Mouse (Mus musculus) stomach, postnatal 0 days (tissue): Measurements from ENCODE around the gene Synm. TPM values are rescaled to one million over a fixed set of nuclear protein-coding genes. Genes with fewer than 3 reads are reported as not detected.

ENCODE experiments used
- ATAC-seq: fragments of 200-750 bp; cut with Nextera tagmentation; 2 replicates; pipeline ENCODE4 v1.8.0; 2017; ENCODE audit not compliant: low FRiP score, low TSS enrichment
- DNase-seq: peaks from one replicate; pipeline ENCODE4 v3.0.0-alpha.2; 2016; ENCODE audit warnings: low spot score
- H3K27ac ChIP-seq: fragments of 300-500 bp; sonication (generic); replicated peaks from 2 replicates; pipeline ENCODE4 v1.5.1; 2014; ENCODE audit warnings: mild to moderate bottlenecking, control low read depth
- H3K27me3 ChIP-seq: fragments of 300-500 bp; sonication (generic); 2 replicates; pipeline ENCODE4 v1.6.1; 2014; ENCODE audit warnings: low read length; ENCODE audit not compliant: control insufficient read depth, insufficient read depth
- H3K36me3 ChIP-seq: fragments of 300-500 bp; sonication (generic); 2 replicates; pipeline ENCODE4 v1.6.1; 2014; ENCODE audit warnings: low read length, mixed read lengths; ENCODE audit not compliant: control insufficient read depth, insufficient read depth
- H3K4me1 ChIP-seq: fragments of 300-500 bp; sonication (generic); replicated peaks from 2 replicates; pipeline ENCODE4 v1.6.1; 2014; ENCODE audit warnings: antibody characterized with exemption; ENCODE audit not compliant: control insufficient read depth, insufficient read depth
- H3K4me2 ChIP-seq: fragments of 300-500 bp; sonication (generic); replicated peaks from 2 replicates; pipeline ENCODE4 v1.6.1; 2014; ENCODE audit warnings: low read depth, mild to moderate bottlenecking, control low read depth, moderate library complexity
- H3K4me3 ChIP-seq: fragments of 300-500 bp; sonication (generic); 2 replicates; pipeline ENCODE4 v1.5.1; 2014; ENCODE audit warnings: low read depth, low read length, control low read depth
- H3K9ac ChIP-seq: fragments of 300-500 bp; sonication (generic); 2 replicates; pipeline ENCODE4 v1.6.1; 2014; ENCODE audit warnings: mild to moderate bottlenecking, low read length, control low read depth, mixed read lengths
- H3K9me3 ChIP-seq: fragments of 300-500 bp; sonication (generic); 2 replicates; pipeline ENCODE4 v1.6.1; 2016; ENCODE audit warnings: low read length; ENCODE audit not compliant: control insufficient read depth
- CTCF ChIP-seq: IDR thresholded peaks from 2 replicates; pipeline ENCODE4 v1.5.1; 2016; ENCODE audit warnings: antibody characterized with exemption, low read depth, mild to moderate bottlenecking, moderate library complexity
- EP300 ChIP-seq: optimal IDR thresholded peaks from 2 replicates; pipeline ENCODE3; 2016; ENCODE audit warnings: antibody characterized with exemption
- WGBS: fragments of 180-500 bp; shearing (Covaris S2); extraction: QIAGEN DNeasy Blood & Tissue Kit; methylation state at CpG from one replicate; pipeline ENCODE4 v1.1.7; 2014; 5-methylcytosine and 5-hydroxymethylcytosine counted together
- microRNA-seq: library from miRNA; unstranded; fragments of <30 nt; microRNA quantifications from one replicate; pipeline ENCODE4, GENCODE M21; 2016
- polyA plus RNA-seq: library from polyadenylated mRNA; unstranded; fragments of >200 nt; fragmentation: Nextera tagmentation; extraction: Ambion mirVana; gene quantifications from 2 replicates; pipeline ENCODE4 v1.2.1, GENCODE M21; 2015

Gene Synm
- polyA plus RNA-seq, 1 experiment from 2014 or later = 17.1 TPM

DNA sequence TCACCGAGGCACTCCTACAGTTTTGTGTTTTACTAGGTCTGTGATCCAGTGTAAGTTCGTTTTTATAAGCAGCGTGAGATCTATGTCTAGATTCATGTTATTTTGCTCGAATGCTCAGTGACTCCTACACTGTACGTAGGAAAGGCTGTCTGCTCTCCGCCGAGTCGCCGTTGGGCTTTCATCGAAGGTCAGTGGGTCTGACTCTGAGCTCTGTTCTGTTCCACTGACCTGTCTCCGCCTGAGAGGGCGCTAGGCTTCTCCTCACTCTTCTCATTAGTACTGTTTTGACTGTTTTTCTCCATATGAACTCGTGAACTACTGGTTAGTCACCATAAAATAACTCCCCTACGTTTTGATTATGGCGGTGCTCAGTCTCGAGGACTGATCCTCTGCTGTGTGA lies 76.5 kb downstream of the Synm start:
- 84% methylated on average over 16 of the region's 16 CpGs for WGBS
- H3K4me2 ChIP-seq = no peak overlapping the region
- H3K27me3 ChIP-seq = no peaks in the 10 kb centered on the region
- H3K9me3 ChIP-seq = 0 out of 2 replicates have a peak, but pooled peaks cover 3% of the 10 kb centered on the region
- no peaks in the 10 kb centered on the region; the same call in 1 of the 2 replicates for H3K36me3 ChIP-seq
- H3K4me1 ChIP-seq = no peaks in the 10 kb centered on the region
- TF ChIP-seq CTCF = 0 out of 2 replicates have a peak, but pooled peaks have one; percentile 12
- no peak for TF ChIP-seq EP300
- H3K4me3 ChIP-seq = no peak overlapping the region
- no peak overlapping the region for H3K9ac ChIP-seq
- no peak overlapping the region for H3K27ac ChIP-seq
- ATAC-seq = no peak
- DNase-seq = no peak

DNA sequence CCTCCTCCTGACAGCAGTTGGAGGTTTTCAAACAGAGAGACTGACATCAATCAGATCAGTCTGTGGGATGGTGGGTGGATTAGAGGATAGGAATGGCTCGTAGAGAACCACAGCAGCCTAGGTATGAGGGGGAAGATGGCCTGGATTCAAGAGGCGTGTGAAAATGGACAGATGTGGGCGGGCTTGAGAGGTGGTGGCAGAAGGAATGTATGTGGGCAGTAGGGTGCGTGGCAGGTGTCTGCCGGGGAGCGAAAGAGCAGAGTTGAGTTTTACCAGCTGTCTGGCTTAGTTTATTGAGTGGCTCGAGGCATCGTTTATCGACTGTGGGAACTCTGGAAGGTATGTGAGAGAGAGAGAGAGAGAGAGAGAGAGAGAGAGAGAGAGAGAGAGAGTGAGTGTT lies 78.5 kb downstream of the Synm start:
- Histone ChIP-seq H3K27ac (no peak overlapping the region), H3K4me3 (no peak overlapping the region), H3K9ac (no peak overlapping the region), H3K4me1 (no peaks in the 10 kb centered on the region), H3K36me3 (no peaks in the 10 kb centered on the region; the same call in 1 of the 2 replicates), H3K9me3 (0 out of 2 replicates have a peak, but pooled peaks cover 3% of the 10 kb centered on the region), H3K4me2 (no peak overlapping the region), H3K27me3 (no peaks in the 10 kb centered on the region)
- 58% methylated on average over 9 of the region's 9 CpGs for WGBS
- ATAC-seq (no peak), DNase-seq (no peak)
- TF ChIP-seq EP300 (no peak), CTCF (no peak)

Small RNA genes within 50 kb of the gene (microRNA-seq; reads per million reads assigned to microRNA genes)
- not detected for gene Gm23844

Other genes with a start within 250 kb of the Synm start
- 66.0 and 66.5 TPM in 2 replicates for gene Lrrc28, start 114.5 kb downstream of the Synm start, polyA plus RNA-seq
- 12.6 and 13.6 TPM in 2 replicates for gene Ttc23, start 112.3 kb downstream of the Synm start, polyA plus RNA-seq
- gene Igf1r, start 193.1 kb upstream of the Synm start, polyA plus RNA-seq = 6.5 and 6.8 TPM in 2 replicates